Mouse (Mus musculus) 416B (cell line): Measurements from ENCODE around the gene Srrd.

ENCODE experiments used
- DNase-seq: peaks from one replicate; pipeline ENCODE4 v3.0.0; 2011; ENCODE audit warnings: low read depth

Srrd gene

GRCm38 (mm10) chr5:112288193-112289141, 54.4 kb downstream of the Srrd start:
- no peak for DNase-seq

- DNase-seq = no peak
Observed at GRCm38 (mm10) chr5:112287652-112288051, 55.2 kb downstream of the Srrd start.
